Mouse (Mus musculus): ENCODE measurements around the gene Tlr3.

The Tlr3 gene

DNA sequence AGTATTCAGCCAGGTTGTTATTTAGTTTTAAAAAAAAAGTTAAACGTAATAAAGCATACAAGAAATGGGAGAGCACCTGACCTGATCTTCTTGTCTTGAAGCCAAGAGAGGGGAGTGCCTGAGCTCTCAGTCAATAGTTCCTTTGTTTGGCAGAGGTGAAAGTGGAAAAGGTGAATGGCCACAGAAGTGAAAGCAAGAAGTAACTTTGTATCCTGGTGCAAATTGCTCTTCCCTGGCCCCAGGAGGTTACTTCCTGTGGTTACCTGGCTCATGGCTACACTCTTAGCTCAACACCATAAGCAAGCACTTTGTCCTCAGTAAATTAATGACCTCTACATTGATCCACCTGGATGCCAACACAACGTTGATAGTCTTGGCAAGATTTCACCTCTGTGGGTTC, at the start of gene Tlr3:
TSS of gene Tlr3 (minus strand) at position 199 of the 400 bp plus-strand sequence.
- CTCF ChIA-PET, result no interaction called here

- CTCF ChIA-PET, result no interaction called here
Observed at GRCm38 (mm10) chr8:45457874-45458273, 47.0 kb upstream of the Tlr3 start.

- CTCF ChIA-PET, result no interaction called here
Observed at GRCm38 (mm10) chr8:45454426-45454825, 43.5 kb upstream of the Tlr3 start.

GRCm38 (mm10) chr8:45452115-45452514, 41.2 kb upstream of the Tlr3 start:
- CTCF ChIA-PET, result no interaction called here

GRCm38 (mm10) chr8:45448842-45449241, 38.0 kb upstream of the Tlr3 start:
- CTCF ChIA-PET, result no interaction called here

GRCm38 (mm10) chr8:45448257-45448656, 37.4 kb upstream of the Tlr3 start:
- CTCF ChIA-PET, result no interaction called here

DNA sequence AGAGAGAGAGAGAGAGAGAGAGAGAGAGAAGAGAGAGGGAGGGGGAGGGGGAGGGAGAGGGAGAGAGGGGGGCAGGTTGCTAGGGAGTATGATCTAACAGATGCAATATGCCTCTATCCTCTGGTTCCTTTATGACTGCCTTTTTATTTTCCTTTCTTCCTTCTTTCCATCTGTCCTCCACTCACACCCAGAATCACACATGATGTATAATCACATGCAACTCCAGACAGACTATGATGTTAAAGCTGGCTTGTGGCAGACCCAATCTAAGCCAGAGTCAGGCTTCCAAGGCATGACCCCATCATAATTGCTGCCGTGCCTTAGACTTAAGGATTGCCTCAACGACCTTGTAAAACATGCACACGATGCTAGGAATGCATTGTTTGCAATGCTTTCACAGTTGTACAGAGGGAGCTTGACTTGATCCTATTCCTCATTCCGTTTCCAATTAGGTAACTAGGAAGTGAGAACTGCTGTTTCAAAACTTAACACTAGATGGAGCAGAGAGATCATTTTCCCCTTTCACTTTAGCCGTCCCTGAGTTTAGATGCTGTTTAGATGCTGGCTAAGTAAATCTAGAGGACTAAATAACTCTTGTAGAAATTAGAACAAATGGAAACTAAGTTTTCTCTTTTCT, 28.1 kb upstream of the Tlr3 start:
- CTCF ChIA-PET, result no interaction called here

GRCm38 (mm10) chr8:45420151-45420550, 9.3 kb upstream of the Tlr3 start:
- CTCF ChIA-PET, result no interaction called here

DNA sequence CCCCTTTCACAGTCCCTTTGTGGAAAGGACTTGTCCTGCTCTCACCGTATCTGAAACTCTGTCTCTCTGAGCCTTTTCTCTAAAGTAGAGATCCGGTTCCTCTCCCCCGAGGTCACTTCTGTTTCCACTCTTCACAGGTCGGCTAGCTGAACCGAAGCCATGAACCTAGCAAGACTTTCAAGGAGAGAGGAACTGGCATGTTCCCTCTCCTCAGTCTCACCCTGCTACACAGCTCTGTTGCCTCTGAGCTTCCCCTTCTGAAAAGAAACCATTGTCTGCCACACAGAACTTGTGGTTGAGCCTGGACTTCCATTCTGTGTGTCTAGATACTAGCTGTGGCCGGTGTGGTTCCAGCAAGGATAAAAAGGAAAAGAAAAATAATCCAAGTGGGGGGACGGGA, 4.1 kb upstream of the Tlr3 start:
- CTCF ChIA-PET, result no interaction called here

DNA sequence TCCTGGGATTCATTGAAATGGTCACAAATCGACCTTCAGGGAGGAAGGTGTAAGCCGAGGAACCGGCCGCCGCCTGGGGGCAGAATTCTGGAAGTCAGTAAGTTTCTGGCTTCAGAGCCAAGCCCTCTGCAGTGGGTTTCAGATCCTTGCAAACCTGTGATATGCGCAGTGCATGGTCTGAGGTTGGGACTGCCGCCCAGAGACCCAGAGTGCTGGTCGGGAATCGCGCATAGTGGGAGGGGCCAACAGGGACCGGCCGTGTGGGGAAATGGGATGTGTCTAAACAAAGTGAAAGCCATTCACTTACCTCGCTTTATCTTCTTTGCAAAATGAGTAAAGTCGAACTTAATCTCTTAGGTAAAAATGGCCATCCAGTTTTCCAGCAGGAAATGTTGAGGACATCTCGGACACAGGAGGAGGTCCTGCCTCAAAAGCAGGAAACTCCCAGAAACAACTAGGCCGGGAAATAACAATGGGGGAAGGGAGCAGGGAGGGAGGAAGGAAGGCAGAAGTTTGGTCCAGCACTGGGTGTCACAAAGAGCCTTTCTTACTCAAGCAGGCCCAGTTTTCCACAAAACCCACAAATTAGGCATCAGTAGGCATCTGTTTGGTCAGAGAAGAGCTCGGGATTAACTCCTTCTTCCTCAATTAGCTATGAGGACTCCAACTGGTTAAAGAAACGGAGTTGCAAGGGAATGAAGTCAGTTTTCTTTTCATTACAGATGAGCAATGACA, 567 bp downstream of the Tlr3 start:
- CTCF ChIA-PET, result no interaction called here

- CTCF ChIA-PET, result no interaction called here
Observed at GRCm38 (mm10) chr8:45409702-45410101, 1.2 kb downstream of the Tlr3 start.

DNA sequence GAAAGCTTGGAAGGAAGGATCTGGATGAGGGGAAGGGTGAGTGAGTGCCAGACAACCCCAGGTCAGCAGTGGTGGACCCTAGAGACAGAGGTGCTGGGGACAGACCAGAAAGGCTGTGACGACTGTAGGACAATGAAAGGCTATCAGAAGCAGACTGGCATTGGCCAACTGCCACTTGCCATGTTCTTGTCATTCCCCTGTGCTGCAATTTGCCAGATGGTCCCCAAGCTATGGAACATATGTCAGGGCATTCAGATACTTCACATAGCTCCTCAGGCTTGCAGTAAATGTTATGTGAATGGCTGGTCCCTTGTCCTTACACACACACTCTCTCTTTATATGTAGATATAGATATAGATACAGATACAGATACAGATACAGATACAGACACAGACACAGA, 27.6 kb downstream of the Tlr3 start:
- CTCF ChIA-PET, result interaction anchor here (0.6 kb wide), 1 partner anchor 30 kb away, joined by 3 read pairs; no protein-coding TSS in a partner anchor

DNA sequence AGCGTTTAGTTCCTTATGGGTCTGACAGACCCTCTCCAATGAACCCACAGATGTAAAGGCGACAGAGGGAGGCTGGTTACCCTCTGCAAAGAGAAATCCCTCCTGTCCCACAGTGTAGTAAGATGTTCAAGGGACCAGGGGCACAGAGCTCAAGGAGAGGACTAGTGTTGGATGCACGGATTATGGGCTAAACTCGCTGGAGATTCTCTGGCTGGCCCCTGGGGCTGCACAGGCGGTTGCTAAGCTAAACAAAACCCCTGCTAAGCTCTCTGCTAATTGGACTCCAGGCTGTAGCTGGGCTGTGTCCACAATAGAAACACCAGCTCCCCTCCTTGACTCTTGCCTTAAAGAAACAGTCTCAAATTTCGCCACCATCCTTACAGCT, 28.9 kb downstream of the Tlr3 start, which contains the start of gene Fam149a:
TSS of gene Fam149a (minus strand) at position 329 of the 385 bp plus-strand sequence.
- CTCF ChIA-PET, result no interaction called here

- CTCF ChIA-PET, result no interaction called here
Observed at GRCm38 (mm10) chr8:45381075-45381962, 29.6 kb downstream of the Tlr3 start.

GRCm38 (mm10) chr8:45380598-45380997, 30.3 kb downstream of the Tlr3 start:
- CTCF ChIA-PET, result no interaction called here

- CTCF ChIA-PET, result no interaction called here
Observed at GRCm38 (mm10) chr8:45374071-45374470, 36.8 kb downstream of the Tlr3 start.

- CTCF ChIA-PET, result no interaction called here
Observed at GRCm38 (mm10) chr8:45367154-45367553, 43.7 kb downstream of the Tlr3 start.

GRCm38 (mm10) chr8:45363220-45363619, 47.7 kb downstream of the Tlr3 start:
- CTCF ChIA-PET, result no interaction called here

DNA sequence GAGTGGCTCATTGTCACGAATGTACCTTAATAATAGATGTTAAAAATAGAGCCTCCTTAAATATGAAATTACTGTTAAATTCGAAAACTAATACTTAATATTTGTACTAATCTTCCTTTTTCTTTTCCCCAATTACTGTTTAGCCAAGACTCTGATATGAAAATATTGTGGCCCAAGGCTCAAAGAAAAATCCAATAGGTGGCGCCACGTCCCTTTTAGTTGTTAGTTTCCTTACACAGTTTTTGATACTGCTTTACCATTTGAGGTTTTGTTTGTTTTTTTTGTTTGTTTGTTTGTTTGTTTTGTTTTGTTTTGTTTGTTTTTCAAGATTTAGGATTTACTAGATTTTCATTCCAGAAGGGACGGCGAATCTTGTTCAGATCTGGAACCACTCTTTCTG, 48.6 kb downstream of the Tlr3 start:
- CTCF ChIA-PET, result no interaction called here

- CTCF ChIA-PET, result interaction anchor here (0.5 kb wide), 1 partner anchor 1001 kb away, joined by 4 read pairs; no protein-coding TSS in a partner anchor
Observed at GRCm38 (mm10) chr8:45359091-45359605, 51.7 kb downstream of the Tlr3 start.

DNA sequence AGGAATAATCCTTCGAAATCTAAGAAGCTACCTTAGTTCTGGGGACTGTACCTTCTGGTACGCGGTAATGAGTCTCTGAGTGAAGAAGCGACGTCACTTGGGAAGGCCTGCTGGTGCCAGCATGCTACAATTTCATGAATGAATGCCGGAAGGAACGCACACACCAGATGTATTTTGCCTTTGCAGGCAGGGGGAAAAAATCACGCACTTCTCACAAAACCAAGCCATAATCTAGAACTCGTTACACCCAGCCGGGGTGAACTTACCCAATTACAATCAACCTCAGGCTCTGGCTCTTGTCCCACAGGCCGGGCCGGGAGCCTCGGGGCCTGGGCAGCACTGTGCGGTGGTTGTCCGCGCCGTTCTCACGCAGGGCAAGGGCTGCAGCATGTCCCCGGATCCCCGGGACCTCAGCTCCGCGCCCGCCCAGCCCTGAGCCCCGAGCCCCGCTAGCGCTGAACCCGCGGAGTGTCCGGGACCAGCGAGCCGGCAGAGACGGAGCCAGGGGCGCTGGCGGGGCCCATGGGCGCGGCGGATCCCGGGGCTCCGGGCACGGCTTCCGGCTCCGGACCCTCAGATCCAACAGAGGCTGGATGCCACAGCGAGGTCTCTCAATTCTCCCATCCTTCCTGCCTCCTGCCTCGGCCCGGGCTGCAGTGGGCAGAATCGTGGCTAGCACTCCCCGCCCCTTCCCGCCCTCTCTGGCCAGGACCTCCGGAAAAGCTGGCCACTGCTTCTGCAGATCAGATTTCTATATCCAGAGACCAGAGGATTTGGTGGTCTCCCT, 52.6 kb downstream of the Tlr3 start:
- CTCF ChIA-PET, result interaction anchor here (0.5 kb wide), 1 partner anchor 1002 kb away, joined by 4 read pairs; no protein-coding TSS in a partner anchor
